Mouse (Mus musculus) thymus, adult 2 months (tissue): Measurements from ENCODE around the gene Mif.

Experiments
- CTCF ChIP-seq: fragments of 200-500 bp; IDR thresholded peaks from 2 replicates; pipeline ENCODE4 v1.5.1; 2012; ENCODE audit warnings: mild to moderate bottlenecking, control low read depth, low read length, moderate library complexity, borderline replicate concordance; ENCODE audit not compliant: control insufficient read depth, poor library complexity, insufficient read depth; ENCODE audit errors: extremely low read depth
- POLR2A ChIP-seq: fragments of 200-500 bp; IDR thresholded peaks from 2 replicates; pipeline ENCODE4 v1.6.1; 2012; ENCODE audit warnings: mild to moderate bottlenecking, low read length, control low read depth, moderate library complexity; ENCODE audit not compliant: control insufficient read depth, poor library complexity, insufficient read depth; ENCODE audit errors: extremely low read depth

DNA sequence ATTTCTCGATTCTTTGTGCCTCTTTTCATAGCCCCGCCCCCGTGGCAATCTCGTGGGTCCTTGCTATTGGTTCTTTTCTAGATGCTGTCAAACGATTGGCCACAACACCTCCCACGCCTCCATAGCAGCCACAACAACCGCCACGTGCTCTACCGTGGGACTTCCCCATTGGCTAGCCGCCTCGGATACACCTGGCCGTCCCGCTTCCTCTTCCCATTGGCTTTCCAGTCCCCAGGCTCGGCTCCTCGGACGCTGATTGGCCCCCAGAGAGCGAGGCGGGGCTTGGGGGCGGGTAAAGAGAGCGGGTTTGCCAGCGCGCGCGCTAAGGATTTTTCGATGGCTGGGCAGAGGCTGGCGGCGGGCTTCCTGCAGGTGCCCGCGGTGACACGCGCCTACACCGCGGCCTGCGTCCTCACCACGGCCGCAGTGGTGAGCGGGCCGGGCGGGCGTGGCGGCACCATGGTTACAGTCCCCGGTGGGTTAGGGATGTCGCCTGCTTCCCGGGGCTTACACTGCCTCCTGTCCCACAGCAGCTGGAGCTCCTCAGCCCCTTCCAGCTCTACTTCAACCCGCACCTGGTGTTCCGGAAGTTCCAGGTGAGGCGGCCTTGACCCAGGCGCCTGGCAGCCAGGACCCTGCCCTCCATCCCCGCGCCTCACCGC, 33.2 kb upstream of the Mif start, which contains the start of gene Derl3:
- no peak for TF ChIP-seq CTCF
- TF ChIP-seq POLR2A = no peak
